Mouse (Mus musculus): Measurements from ENCODE around the gene Adk.

Adk gene

DNA sequence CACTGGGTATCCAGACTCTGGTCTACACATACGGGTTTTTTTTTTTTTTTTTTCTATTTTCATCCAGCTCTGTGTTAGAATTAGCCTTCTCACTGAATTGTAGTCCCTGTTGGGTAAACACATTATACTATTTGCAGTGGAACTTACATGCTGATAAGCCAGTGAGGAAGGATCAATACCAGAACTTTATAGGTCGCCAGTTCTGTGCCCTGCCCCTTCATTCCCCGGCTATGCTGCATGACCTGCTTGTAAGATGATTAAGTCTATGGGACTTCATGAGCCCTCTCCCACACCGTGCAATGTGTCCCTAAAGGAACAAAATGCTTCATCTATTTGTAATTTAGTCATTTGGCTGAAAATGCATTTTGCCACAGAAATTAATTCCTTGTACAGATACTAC is 219.1 kb downstream of the Adk start:
- no peak for DNase-seq (ENCODE audit: low spot score)

DNA sequence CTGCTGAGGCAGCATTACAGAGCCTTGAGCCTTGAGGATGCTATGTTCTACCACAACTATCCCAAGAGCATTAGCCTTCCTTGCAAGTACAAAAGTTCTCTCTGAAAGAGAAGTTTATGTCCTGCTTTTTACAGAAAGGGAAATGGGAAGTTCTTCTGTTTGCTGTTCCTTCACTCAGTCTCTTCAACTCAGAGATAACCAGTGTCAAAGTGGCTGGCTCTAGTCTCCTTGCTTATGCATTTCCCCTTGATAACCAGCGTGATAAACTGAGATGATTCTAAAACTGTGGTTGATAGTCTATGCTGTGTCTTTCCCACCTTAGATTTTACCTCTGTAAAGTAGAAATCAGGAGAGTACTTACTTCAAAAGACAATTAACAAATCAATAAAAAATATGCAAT is 223.4 kb downstream of the Adk start:
- no peak for DNase-seq (ENCODE audit: low spot score)

DNA sequence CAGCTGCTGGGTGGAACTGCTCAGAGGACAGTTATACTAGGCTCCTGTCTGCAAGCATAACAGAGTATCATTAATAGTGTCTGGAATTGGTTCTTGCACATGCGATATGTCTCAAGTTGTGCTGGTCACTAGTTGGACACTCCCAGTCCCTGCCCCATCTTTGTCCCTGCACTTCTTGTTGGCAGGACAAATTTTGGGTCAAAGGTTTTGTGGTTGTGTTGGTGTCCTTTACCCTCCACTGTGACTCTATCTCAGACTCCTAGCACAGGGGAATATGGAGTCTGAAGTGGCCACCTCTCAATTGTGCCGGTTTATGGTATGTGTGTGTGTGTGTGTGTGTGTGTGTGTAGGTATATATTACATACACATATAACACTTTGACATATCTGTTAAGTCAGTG is 225.9 kb downstream of the Adk start:
- no peak for DNase-seq (ENCODE audit: low spot score)

DNA sequence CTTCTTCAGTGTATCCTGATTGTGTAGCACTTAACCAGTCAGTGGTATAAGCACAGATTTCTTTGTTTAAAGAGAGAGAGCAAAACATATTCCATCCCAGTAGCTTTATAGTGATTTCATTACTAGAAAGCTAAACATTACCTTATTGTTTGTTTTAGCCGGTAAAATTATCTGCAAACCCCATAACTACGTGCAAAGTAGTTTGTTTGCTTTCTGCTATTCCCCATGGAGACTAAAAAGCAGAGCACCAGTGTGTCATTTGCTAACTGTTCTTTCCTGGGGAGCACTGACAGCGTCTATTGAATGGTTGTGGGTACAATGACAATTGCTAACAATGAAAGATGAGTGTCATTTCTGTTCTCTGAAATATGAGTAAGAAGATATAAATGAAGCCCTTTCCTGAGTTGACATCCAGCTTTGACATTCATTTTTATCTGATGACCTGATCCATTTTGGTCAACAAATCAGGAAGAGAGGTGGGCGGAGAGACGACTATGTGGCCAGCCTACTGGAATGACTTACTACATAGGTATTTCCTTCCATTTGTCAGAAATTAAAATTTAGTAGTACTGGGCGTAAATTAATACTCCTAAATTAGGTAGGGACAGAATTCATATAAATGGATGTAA is 226.6 kb downstream of the Adk start:
- DNase-seq (ENCODE audit: low spot score) = no peak

DNA sequence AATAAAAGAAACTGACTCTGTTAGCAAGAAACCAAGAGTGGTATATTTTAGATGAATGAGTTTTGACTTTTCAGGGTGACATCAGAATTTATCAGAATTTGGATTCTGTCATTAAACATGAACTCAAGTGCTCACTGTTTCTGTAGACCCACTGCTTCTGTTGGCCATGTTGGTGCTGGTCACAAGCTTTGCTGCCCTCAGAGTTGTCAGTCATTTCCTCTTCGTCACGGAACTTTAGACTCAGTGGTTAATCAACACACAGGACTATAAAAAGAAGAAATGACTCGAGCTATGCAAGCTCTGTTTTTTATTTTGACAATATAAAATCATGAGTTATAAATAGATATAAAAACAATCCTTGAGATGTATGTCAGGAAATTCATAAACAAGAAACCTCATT is 228.1 kb downstream of the Adk start:
- DNase-seq (ENCODE audit: low spot score) = no peak

DNA sequence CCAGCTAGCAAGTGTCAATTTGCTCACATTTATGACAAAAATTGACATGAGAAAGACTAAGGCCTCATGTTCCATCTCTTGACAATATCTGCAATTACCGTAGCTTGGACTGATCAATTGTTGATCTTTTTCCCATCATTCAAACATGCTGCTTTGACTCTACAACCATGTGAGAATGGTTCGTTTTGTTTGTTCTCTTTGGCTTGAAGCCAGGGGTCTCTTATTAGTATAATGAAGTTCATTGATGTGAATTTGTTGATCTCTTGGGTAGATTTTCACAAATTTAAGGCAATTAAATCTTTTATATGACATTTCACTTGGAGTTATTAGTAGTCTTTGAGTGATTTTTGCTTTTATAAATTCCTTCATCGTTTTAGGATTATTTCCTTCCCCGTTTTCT is 229.1 kb downstream of the Adk start:
- DNase-seq (ENCODE audit: low spot score) = no peak

DNA sequence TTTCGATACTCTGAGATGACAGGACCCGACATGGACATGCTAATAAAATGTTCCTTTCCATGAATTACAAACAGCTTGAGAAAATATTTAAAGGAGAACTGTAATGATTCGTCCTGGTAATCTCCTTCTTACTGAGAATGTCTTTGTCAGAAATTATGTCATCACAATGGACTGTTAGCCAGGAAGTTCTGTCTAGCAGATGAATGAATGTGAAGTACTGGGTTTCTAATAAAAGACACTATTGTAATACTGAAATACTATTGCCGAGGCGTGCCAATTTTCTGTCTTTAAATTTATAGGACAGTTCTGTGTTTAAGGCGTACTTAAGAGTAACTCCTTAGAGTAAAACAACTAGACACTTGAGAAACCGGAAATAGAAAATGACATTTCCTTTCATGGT is 231.7 kb downstream of the Adk start:
- no peak for DNase-seq (ENCODE audit: low spot score)

DNA sequence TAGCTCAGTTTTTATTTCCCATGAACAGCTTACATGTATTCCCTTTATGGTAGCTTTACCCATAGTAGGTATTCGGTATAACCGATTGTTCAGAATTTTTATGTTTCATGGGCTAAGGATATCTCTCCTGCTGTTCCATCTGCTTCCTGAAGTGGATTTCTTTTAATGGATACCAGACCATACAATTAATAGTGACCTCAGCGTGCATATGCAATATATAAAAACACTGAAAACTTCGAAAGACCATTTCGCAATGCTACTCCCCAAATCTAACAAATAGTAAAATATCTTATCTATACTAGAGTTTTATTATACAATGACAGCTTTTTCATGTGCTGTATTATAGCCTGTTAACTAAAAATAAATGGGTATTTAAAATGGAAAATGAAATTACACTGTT is 232.5 kb downstream of the Adk start:
- no peak for DNase-seq (ENCODE audit: low spot score)

DNA sequence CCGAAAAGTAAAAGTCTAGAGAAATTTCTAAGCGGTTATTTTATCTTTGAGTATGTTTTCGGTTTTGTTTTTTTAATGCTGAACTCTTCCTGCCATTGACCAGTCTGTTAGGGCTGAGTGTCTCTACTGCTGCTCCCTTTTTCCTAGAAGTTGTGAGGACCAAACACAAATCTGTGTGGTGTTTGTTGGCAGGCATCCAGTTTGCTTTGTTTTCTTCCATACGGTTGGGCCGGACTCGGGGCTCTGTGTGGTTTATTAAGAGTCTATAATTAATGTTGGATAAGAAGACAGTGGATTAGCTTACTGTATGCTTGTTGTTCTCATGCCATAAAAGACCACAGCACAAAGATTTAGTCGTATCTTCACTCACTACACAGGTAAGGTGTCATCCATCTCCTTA is 233.9 kb downstream of the Adk start:
- DNase-seq (ENCODE audit: low spot score) = no peak

DNA sequence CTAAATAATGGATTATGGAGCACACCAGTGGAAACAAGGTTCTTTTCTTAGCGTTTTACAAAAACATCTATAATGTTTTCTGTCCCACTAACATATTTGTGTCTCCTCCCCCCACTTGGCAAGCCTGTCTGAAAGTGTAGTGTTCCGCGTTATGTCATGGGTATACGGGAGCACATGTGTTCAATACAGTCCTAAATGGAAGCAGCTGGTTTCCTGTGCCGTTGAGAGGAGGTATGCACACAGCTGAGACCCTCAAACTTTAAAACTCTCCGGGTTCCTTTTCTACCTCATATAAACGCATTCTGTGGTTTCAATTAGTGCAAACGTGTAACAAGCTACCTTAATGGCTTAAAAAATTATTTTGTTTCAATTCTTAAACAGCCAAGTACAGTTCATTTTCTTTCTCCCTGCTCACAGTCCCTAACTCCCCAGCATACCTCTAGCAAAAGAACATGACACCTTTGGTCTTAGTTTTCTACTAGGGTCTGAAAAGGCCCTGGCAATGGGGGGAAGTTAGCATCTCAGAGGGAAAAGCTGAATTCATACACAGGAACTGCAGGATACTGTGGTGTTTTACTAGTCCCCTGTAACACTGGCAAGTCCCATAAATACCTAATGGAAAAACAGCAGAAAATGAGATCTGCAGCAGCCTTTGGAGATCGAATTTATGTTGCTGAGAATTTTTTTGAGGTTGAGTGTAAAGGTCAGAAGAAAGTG is 235.5 kb downstream of the Adk start:
- DNase-seq (ENCODE audit: low spot score) = no peak

DNA sequence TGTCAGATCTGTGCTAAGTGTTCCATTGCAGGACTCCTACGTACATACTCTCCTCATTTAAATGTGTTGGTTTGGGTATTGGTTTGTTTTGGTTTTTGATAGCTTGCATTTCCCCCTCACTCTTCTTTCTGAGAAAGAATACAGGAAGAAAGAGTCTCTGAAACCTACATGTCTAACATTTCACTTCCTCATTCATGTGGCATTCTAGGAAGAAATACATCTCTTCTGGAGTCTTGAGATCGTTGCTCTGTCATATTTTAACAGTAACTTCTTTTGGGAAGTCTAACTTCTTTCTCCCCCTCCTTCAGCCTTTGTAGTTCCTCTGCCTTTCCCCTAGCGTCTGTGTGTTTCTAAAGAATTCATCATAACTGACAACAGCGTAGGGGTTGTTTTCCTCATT is 247.4 kb downstream of the Adk start:
- DNase-seq (ENCODE audit: low spot score) = no peak

DNA sequence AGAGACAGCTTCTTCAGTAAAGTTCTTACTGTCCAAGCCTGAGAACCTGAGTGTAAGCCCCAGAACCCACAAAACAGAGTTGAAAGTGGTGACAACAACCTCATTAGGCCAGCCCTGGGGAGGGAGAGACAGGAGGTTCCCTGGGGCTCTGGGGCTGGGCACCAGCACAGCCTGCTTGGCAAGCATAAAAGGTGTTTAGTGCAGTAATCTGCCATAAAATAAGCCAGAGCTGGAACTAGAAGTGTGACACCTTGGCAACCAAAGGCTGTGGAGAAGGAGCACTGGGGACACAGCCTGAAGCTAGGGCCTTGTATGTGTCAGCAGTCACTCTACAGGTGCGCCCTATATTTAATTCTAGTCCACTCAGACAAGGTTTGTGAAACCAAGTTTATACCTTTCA is 252.4 kb downstream of the Adk start:
- no peak for DNase-seq (ENCODE audit: low spot score)

DNA sequence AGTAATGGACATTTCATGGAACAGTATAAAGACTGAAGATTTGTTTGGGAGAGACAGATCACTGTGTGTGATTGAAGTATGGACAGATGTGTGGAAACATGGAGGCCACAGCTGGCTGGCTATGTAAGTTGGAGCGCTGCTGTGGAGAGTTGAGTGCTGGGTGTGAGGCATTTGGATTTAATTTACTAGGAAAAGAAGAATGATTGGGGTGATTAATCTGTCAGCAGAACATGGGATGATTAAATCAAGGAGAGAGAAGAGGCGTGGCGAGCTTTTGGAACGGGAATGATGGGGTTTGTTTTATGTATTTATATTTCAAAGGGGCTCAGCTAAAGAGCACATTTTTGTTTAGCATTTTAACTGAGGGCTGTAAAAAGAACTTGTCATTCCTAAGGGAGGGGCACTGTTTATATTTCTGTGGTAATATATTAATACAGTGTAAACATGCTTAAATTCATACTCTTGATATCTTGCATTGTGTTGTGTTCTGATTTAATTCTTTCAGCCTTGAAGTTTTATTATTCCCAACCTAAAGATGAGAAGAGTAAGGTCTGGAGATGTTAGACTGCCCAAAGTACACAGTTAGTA is 256.1 kb downstream of the Adk start:
- no peak for DNase-seq (ENCODE audit: low spot score)

DNA sequence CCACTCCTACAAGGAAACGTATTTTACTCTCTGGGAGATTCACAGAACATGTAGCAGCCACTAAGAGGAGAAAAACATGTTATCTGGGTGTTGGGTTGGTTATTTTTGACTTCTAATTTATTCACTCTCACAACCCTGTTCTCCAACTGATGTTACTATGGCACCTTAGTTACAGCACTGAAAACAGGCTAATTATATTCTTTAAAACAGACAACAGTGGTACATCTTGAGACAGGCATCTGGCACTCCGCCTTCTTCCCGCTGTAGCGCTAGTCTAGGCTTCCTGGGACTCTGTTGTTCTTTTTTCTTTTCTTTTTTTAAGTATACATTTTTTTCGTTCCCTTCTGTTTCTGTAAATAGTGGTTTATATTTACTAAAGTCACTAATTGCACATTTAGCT is 258.2 kb downstream of the Adk start:
- DNase-seq (ENCODE audit: low spot score) = no peak

DNA sequence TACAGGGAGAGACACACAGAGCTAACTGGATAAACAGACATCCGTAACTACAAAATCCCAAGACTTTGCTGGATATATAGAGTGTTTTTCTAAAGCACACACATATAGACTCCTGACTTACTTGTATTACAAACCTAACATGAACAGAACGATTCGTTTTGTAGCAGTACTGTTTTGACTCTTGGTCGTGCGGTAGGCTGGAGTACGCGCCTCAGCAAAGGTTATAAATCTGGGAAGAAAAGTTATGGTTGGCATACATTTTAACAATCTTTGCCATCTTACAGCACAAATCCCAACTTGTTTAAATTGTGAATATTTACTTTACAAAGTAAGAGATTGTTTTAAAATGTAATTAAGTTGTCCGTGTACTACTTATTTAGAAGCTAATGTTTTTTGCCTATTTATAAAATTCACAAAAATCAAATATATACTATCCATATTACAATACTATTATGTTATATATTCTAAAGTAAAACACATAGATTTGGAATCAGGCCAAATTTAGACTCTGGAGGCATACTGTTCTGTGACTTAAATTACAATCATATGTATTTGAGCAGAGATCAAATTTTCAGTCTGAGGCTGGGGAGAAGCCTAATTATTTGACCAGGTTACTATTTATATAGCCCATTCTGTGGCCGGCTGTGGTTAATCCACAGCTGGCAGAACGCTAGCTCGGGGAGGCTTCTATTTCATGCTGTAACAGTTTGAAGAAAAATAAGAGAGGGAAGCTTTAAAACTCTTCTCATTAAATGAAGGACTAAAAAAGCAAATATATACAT is 261.4 kb downstream of the Adk start:
- no peak for DNase-seq (ENCODE audit: low spot score)

DNA sequence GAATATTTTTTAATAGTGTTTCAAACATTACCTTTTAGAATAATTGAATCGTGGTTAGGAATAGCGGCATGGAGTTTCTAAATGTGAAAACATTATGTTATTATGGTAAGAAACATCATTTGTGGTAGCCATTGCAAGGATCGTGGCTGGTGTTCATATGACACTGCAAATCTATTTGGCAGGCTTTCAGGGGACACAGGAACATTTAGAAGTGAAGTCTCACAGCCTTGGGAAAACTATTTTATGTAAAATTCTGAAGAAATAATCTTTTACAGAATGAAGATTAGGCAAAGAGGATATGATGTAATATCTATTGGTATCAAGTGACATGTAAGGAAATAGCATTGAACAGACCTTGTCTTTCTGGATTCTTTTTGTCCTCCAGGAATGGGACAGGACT is 262.1 kb downstream of the Adk start:
- DNase-seq (ENCODE audit: low spot score) = no peak

DNA sequence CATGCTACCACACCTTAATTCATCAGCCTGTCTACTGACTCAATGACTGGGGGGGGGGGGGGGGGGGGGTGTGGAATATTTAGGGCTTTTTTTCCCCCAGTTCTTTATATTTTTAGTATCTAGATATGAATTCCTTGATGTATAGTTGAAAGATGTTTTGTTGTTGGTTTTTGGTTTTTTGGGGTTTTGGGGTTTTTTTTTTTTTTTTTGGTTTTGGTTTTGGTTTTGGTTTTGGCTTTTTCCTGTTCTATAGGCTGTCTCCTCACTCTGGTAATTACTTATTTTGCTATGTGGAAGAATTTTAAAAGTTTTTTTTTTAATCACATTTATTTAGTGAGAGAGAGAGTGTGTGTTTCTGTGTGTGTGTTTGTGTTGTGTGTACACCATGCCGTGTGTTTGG is 282.5 kb downstream of the Adk start:
- DNase-seq (ENCODE audit: low spot score) = no peak

DNA sequence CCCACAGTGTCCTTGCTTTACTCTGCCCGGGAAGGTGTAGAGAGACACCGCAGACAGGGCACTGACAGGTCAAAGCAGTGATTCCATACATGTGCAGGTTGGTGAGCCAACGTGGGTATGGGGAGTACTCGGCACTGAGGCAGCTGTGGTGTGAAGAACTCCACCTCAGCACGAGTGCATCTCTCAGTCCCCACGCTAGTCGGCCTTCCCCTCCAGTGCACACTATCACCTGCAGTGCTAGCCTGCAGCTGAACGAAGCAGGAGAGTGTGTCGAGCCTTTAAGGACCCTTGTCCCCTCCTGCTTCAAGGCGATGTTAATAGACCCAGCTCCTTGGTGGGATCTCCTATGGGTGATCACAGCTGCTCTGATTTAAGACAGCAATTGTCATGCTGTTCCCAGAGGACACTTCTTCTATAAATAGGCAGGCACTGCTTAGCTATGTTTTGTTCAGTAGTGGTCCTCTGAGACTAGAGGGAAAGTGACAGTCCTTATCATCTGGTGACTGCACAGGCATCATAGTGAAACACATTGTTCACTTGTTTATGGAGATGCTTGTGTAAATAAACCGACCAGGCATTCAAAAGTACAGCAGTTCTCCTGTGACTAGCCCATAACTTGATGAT is 283.4 kb downstream of the Adk start:
- no peak for DNase-seq (ENCODE audit: low spot score)

DNA sequence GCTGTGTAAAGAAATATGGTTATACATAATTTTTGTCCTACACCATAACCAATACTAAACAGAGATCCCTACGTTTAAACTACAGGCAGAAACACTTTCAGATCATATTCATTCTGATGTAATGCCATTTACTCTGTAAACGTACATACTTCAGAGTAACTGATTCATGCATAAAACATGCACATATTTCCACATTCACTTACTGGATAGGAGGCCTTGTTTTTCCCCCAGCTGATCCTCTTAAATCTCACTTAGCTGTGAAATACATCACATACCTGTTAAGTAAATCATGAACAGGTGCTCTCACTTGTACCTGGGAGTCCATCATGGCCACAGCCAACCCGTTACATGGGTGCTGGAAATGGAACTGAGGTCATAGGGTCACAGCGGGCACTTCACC is 285.6 kb downstream of the Adk start:
- DNase-seq (ENCODE audit: low spot score) = no peak

DNA sequence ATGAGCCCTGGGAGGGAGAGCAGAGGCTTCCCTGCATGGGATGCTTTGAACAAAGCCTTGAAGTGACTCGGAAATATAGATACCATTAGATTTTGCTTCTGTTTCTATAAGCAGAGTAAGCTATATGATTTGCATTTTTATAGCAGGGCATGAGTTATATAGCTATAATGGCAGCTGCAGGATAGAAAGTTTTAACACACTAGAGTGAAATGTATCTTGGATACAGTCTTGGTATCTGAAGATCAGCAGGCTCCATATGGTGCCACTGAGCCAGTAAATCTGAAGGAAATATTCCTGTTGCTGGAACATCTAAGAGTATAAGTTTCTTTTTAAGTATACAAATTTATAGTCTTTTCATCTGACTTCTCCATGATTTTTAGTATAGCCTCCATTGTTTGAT is 288.8 kb downstream of the Adk start:
- no peak for DNase-seq (ENCODE audit: low spot score)

DNA sequence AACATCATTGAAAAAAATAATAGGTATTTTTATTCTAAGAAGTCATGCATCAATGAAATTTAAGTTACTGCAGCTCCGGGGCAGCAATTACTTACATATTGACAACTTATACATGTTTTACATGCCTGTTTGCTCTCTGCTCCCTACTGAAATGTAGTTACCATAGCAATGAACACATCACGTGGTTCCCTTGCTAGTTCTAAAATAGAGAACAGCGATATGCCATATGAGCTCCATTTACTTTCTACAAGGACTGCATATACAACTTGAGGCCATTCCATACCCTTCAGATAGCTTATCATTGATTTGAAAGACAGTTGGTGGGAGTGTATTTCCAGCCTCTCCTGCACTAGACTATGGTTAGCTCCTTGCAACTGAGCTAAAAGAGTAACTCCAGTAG is 290.6 kb downstream of the Adk start:
- no peak for DNase-seq (ENCODE audit: low spot score)

DNA sequence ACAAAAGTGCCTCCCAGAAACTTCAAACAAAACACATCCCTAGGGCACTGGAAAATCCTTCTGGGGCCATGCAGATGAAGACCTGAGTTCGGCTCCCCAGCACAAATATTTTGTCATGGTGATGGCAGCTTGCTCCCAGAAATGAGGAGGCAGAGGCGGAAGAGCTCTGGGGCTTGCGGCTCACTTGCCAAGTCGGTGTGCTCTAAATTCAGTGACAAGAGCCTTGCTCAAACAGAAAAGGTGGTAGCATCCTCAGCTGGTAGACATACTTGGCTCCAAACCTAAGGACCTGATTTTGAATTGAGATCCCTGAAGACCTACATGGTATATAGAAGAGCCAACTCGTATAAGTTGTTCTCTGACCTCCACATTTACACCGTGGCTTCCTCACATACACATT is 292.5 kb downstream of the Adk start:
- no peak for DNase-seq (ENCODE audit: low spot score)

Data from yolk sac, embryonic 10.5 days (tissue).